Mouse (Mus musculus) induced T-regulatory cell, adult 2 months (primary cell): ENCODE data around the gene Smc5.

Experiments used
- DNase-seq: peaks from one replicate; pipeline ENCODE4 v3.0.0-alpha.2; 2012; ENCODE audit warnings: low read depth

The Smc5 gene

DNA sequence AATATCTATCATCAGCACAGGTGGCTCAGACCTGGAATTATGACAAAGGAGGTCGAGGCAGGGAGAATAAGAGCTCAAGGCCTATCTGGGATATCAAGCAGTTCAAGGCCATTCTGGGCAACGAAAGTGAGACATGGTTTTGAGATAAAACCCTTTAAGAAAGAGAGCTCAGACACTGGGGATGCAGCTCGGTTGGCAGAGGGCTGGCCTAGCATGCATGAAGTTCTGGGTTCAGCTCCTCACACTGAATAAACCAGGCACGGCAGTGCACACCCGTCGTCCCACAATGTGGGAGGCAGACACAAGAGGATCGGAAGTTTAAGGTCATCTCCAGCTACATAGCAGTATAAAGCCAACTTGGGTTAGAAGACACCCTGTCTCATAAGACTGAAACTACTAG is 84.7 kb downstream of the Smc5 start:
- DNase-seq = no peak

DNA sequence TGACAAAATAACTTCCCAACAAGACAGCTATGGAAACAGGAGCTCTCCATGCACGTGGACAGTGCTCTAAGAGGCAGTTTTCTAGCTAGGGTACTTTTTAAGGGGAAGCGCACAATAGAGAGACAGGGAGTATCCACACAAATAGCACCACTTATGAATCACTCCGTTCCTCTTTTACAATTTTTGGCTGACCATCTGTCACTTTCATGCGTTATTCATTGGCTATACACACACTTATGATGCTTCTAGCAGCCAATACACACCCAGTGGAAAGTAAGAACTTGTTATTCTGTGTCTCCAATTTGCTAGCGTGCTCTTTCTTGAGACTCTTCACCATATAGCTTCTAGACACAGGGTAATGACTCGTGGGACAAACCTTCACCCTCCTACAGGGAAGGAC is 86.0 kb downstream of the Smc5 start:
- DNase-seq = no peak

DNA sequence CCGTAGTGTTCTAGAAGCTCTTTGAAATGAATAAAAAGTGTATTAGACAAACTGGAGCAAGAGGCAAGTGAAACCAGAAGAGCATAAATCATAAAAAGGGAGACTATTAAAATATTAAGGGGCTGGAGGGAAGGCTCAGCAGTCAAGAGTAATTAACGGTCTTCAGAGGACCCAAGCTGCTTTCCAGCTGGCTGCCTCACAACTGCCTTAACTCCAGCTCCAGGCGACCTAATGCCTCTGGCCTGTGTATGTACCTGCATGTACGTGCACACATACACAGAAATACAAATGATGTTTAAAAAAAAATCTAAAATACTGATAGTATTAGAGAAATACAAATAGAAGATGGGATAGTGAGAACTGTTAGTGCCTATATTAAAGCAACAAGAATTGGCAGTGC is 89.6 kb downstream of the Smc5 start:
- DNase-seq = no peak

DNA sequence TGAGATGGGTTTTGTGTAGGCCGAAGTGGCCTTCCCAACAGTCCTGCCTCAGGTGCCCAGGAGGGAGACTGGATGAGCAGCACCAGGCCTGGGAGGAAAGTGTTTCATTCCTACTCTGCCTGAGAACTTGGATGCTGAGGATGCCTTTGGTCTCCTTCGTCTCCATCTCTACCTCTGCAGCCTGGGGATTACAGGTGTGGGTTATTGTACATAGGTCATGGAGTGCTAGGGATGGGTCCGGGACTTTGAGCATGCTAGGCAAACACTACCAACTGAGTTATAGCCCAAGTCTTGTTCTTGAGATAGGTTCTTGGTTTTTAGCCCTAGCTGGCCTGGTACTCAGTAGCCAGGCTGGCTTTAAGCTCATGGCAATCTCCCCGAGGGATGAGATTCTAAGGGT is 90.2 kb downstream of the Smc5 start:
- no peak for DNase-seq

DNA sequence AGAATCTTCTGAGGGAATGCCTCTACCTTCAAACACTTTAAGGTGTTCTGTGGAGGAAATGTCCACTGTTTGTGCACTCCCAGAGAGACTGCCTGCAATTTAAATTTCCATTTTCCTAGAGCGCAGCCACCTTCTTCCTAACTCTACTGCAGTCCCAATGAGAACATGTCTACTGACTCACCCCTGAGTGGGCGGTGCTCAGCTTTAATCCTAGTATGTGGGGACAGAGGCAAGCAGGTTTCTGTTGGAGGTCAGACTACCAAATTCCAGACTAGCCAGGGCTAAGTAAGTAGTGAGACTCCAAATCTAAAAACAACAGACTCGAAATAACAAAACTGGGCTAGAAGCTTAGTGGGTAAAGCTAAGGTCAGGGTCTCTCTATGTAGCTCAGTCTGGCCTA is 95.2 kb downstream of the Smc5 start:
- no peak for DNase-seq

DNA sequence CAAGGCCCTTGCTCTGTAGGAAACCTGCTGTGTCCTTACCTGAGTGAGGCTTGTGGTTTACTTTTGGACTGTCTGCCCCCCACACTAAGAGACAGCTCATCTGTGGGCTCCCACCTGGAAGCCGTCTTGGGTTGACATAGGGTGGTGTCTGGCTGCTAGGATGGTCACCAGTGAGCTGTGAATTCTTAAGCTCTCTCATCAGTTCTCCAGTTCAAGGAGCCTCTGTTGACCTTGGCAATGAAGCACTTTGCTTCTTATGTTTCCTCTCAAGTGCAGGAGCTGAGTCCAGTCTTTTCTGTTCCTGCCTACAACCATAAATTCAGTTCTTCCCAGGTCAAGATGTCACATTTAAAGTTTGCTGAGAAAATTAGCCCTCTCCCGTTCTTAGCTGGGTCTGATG is 98.2 kb downstream of the Smc5 start:
- no peak for DNase-seq

DNA sequence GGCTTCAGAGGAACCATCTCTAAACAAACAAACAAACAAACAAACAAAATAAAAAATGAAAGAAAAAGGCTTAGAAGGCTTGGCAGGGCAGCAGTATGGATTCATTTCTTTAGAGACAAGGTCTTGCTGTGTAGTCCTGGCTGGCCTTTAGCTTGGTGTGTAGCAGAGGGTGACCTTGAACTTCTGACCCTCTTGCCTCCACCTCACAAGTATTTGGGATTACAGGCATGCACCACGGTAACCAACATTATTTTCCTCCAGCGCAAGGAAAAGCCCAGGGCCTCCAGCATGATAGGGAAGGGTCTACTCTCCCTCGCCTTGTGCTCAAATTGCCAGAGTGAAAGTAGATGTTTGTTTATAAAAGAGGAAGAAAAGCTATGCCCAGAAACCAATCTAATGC is 98.6 kb downstream of the Smc5 start:
- DNase-seq = no peak

DNA sequence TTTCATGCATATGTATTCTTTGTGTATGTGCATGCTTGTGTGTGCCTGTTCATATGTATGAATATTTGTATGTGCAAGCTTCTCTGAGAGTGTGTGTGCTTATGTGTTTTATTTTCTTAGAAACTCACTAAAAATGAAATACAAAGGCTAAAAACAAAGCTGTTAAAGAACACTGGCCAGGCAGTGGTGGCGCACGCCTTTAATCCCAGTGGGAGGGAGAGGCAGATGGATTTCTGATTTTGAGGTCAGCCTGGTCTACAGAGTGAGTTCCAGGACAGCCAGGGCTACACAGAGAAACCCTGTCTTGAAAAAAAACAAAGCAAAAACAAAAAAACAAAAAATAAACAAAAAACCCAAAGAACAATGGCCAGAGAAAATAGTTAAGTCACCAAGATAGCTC is 102.6 kb downstream of the Smc5 start:
- DNase-seq = no peak

DNA sequence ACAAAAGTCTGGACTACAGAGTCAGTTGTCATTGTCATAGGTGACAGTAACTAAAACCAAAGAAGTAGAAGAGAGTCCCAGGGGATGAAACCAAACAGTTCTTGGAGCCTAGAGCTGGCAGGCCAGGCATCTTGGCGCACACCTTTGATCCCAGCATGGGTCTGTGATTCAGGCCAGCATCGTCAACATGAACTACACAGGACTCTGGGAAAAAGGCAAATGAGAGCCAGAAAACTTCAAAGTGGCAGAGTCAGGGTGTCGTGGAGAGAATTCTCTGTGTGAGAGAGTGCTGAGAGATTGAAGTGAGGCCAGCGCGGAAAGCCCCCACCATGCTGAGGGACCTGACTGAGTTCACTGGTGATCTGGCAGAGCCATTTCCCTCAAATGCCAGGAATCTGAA is 103.2 kb downstream of the Smc5 start:
- no peak for DNase-seq

DNA sequence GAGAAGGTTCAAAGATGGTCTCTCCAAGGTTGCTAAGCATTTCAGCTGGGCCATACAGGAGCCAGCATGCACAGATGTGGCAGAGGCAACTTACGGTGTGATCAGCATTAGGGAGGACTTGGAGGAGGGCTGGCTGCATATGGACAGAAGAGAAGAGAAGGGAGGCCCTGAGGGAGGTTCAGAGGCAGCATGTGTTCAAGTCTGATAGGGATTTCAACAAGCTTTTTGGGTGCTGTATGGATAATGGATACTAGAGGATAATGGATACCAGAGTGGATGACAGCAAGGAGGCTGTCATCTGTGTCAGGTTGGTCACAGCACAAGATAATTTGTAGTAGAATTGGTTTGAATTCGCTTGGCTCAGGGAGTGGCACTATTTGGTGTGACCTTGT is 104.0 kb downstream of the Smc5 start:
- no peak for DNase-seq

DNA sequence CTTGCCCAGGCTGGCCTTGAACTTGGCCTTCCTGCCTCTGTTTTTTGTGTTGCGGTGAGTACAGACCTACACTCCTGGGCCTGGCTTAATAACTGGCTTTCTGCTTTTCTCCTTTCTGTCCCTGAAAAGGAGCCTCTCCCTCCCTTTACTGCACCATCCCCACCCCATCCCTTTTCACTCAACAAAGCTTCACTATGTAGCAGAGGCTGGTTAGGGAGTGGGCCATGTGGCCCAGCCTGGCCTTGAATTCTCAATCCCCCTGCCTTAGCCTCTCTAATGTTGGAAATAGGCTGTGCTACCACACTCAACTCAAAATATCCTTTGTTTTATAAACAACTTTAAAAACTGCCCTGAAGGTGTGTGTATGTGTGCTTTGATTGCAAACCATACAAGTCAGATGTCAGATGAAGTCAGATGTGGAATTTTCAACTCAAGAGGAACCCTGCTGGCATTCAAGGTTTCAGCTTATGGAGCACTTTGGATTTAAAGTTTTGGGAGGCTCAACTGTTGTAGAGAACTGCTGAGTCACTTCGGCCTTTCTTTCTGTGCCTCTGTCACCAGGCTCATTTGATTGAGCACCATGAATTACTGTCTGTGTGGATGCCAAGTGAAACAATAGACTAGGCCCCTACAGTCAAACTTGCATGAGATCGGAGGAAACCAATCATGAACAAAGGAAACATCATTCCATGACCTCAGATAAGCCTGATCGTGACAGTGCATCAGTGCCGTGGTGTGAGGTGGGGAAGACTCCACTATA is 104.6 kb downstream of the Smc5 start:
- no peak for DNase-seq

DNA sequence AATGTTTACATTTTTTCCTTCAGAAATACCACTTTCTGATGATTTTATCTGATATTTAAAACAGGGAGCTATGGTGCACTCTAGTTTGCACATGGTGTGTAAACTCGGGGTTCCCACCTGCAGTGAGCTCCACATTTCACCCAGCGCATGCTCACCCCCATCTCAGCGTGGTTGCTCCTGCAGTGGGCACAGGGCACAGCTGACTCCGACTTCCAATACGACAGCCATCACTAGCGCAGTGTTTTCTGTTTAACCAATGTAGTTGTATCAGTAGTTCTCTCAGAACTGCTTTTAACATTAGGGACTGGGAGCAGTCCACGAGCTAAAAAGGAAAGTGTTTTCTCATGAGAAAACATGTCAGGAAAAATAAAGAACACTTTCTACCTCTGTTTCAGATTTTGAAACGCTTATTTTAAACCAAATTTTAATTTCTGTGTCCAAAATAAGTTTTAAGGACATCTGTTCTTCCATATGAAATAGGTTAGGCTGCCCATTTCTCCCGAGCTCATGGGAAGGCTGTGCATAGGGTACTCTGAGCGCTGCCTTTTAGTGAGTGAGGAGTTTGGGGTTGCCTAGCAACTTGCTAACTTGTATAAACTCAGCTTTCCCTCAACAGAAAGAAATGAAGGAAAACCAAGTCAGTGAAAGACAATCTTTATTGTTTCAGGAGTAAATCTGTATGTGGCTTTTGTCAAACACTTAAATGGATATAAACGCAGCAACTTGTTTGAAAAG is 107.0 kb downstream of the Smc5 start:
- no peak for DNase-seq

DNA sequence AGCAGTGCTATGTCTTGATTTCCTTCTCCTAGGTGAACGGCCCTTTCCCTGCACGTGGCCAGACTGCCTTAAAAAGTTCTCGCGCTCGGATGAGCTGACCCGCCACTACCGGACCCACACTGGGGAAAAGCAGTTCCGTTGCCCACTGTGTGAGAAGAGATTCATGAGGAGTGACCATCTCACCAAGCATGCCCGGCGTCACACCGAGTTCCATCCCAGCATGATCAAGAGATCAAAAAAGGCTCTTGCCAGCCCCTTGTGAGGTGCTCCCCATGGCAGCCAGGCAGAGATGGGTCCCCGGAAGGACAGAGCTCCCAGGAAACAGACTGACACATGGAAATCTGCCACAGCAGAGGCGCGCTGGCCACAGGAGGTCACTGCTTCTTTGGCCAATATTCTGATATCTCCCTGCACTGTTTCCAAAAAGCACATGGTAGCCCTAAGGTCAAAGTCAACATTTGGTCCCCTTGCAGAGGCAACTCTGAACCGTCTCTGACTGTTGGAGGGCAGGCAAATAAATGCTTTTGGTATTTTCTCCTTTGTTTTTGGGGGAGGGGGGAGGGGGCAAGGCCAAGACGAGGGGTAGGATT is 109.0 kb downstream of the Smc5 start:
- DNase-seq = no peak

DNA sequence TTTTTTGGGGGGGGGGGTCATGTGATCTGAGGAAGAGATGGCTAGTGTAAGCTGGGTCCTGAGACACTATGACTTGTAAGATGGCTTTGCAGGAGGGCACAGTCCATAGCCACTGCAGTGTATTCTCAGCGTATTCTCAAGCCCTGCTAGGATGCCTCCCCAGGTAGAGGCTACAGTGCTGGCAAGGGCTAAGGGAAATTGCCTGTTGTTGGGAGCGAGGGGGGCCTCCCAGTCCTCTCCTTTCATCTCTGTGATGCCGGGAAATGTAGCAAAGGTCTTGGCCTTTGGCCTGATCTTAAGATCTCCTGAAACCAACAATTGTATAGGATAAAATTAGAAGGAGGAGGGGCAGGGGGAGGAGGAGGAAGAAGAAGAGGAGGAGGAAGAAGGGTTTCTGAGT is 110.3 kb downstream of the Smc5 start:
- no peak for DNase-seq

DNA sequence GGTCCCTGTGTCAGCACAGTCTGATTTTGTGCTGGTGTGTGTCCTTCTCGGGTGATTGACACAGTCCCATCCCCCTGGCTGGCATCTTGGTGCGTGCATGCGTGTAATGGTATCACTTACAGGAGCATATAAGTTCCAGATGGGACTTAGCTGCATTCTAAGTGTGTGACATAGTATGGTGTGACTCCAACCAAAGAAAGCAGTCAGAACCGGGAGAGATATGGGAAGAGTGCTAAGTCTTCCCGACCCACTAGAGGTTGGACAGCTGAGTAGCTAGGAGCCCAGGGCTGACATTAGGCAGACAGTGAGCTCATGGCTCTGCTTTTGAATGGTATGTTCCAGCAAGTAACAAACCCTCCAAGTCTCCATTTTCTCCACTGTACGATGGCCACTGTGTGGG is 110.8 kb downstream of the Smc5 start:
- DNase-seq = no peak

DNA sequence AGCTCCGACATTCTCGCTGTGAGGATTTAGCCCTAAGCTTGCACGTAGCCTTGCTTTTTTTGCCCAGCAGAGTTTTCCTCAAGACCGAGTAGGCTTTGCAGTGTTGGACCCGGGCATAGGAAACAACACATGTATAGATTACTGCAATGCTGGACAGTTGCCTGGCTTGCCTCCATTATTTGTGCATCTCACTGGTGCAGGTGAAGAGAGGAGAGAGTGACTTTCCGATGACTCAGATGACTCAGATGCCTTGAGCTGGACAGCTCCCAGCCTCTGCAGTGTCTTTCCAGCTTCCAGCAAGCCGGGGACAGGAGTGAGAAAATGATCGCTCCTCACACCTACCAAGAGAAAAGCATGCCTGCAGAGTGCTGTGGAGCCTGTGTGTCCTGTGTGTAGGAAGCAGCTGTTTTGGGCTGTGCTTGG is 111.3 kb downstream of the Smc5 start:
- DNase-seq = no peak

DNA sequence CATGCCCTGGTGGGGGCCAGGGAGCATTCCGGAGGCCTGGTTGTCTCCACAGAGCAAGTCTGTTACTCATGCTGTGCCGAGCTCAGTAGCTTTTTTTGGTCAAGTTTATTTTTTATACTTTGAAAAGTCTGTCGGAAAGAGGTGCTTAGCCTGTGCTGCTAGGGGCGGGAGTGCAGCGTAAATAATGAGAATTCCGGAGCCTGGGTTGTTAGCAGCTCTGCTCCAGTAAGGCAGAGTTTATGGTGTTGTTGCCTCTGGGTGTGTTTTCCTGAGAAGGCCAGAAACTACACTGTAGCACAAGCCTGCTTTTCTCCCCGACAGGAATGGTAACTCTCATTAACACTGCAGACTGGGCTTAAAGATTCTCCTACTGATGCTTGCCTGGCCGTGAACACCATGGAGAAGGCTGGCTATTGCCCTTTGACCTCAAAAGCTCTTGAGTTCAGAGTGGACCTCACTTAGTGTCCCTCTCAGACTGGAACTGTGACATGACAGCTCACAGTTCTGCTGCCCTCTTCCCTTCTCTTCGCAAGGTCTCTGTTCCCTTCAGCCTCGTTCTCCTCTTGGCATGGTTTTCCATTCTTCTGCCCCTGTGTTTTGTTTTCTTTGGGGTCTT is 113.8 kb downstream of the Smc5 start:
- DNase-seq = no peak
